Mouse (Mus musculus) cortical plate, adult 2 months (tissue): ENCODE results near the gene Olfr646.

Experiments used
- CTCF ChIP-seq: fragments of 200-500 bp; IDR thresholded peaks from 2 replicates; pipeline ENCODE4 v1.5.1; 2011; ENCODE audit warnings: mild to moderate bottlenecking, control low read depth, low read length; ENCODE audit not compliant: insufficient read depth; ENCODE audit errors: extremely low read depth
- POLR2A ChIP-seq: fragments of 200-500 bp; IDR thresholded peaks from 2 replicates; pipeline ENCODE4 v1.6.1; 2011; ENCODE audit warnings: mild to moderate bottlenecking, low read length, control low read depth; ENCODE audit not compliant: insufficient read depth; ENCODE audit errors: extremely low read depth

DNA sequence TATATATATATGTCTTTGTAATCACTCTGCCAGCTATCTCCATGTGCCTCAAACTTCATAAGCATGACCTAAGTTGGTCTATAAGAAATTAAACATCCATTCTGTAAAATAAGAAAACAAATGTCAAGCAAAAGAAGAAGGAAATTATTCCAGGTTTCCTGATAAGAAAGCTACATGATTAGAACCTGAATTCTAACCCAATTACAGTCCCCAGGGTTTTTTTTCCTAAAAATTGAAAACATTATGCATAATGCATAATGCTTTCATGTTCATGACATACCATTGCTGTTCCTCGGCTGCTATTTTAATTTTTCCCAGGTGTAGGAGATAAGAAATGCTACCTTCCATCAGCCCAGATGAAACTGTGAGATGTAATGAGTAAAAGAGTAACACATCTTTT lies 19.3 kb upstream of the Olfr646 start, which contains the start of gene Olfr645:
- TF ChIP-seq CTCF = no peak
- TF ChIP-seq POLR2A = no peak
